Mouse (Mus musculus): Measurements from ENCODE around the gene Ccdc6. TPM values are rescaled to one million over a fixed set of nuclear protein-coding genes. Genes with fewer than 3 reads are reported as not detected.

Ccdc6 gene
- polyA plus RNA-seq, 1 experiment from 2014 or later: 30.1 TPM

GRCm38 (mm10) chr10:70085256-70085961, 11.5 kb upstream of the Ccdc6 start:
- Histone ChIP-seq H3K27ac (no peak overlapping the region), H3K27me3 (ENCODE audit: control insufficient read depth, insufficient read depth, low read length) (no peaks in the 10 kb centered on the region), H3K9ac (no peak overlapping the region), H3K4me2 (replicated peaks) (no peak overlapping the region), H3K4me1 (replicated peaks; ENCODE audit: control insufficient read depth, insufficient read depth, low read length) (no peaks in the 10 kb centered on the region), H3K36me3 (replicated peaks; ENCODE audit: control insufficient read depth, insufficient read depth) (no peaks in the 10 kb centered on the region), H3K9me3 (ENCODE audit: control insufficient read depth, low read length) (no peaks in the 10 kb centered on the region), H3K4me3 (replicated peaks; ENCODE audit: low read length) (no peak overlapping the region)
- WGBS: 85% methylated on average over 12 of the region's 12 CpGs
- ATAC-seq (ENCODE audit: low FRiP score) (no peak), DNase-seq (ENCODE audit: low spot score) (no peak)

DNA sequence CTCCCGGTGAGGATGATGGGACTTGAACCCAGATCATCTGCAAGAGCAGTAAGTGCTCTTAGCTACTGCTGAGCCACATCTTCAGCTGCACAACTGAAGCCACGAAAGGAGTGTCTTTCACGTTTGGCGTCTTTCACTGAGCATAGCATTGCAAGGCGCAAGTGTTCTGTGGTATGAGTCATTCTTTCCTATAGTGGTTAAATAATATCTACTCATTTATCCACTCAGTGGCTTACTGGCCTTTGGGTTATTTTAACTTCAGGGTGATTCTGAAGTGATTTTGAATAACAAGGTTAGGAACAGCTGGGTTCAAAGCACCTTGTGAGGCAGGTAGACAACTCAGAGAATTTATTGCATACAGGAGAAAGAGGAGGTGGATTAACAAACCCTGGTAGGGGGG, 8.1 kb upstream of the Ccdc6 start:
- no peak for ATAC-seq (ENCODE audit: low FRiP score)
- Histone ChIP-seq H3K4me2 (replicated peaks) (no peak overlapping the region), H3K9ac (no peak overlapping the region), H3K27ac (no peak overlapping the region), H3K27me3 (ENCODE audit: control insufficient read depth, insufficient read depth, low read length) (no peaks in the 10 kb centered on the region), H3K4me3 (replicated peaks; ENCODE audit: low read length) (no peak overlapping the region), H3K9me3 (ENCODE audit: control insufficient read depth, low read length) (no peaks in the 10 kb centered on the region), H3K4me1 (replicated peaks; ENCODE audit: control insufficient read depth, insufficient read depth, low read length) (no peaks in the 10 kb centered on the region), H3K36me3 (replicated peaks; ENCODE audit: control insufficient read depth, insufficient read depth) (no peaks in the 10 kb centered on the region)
- WGBS: 94% methylated on average over 5 of the region's 5 CpGs
- DNase-seq (ENCODE audit: low spot score): no peak

- no peak overlapping the region for H3K9ac ChIP-seq
- no peak for DNase-seq (ENCODE audit: low spot score)
- no peaks in the 10 kb centered on the region for H3K27me3 ChIP-seq (ENCODE audit: control insufficient read depth, insufficient read depth, low read length)
- no peaks in the 10 kb centered on the region for H3K36me3 ChIP-seq (replicated peaks; ENCODE audit: control insufficient read depth, insufficient read depth)
- no peaks in the 10 kb centered on the region for H3K9me3 ChIP-seq (ENCODE audit: control insufficient read depth, low read length)
- H3K27ac ChIP-seq: no peak overlapping the region
- WGBS: 83% methylated on average over 4 of the region's 4 CpGs
- ATAC-seq (ENCODE audit: low FRiP score): no peak
- H3K4me3 ChIP-seq (replicated peaks; ENCODE audit: low read length): no peak overlapping the region
- no peak overlapping the region for H3K4me2 ChIP-seq (replicated peaks)
- no peaks in the 10 kb centered on the region; the same call in 1 of the 2 replicates for H3K4me1 ChIP-seq (replicated peaks; ENCODE audit: control insufficient read depth, insufficient read depth, low read length)
These were observed 5.0 kb upstream of the Ccdc6 start for GRCm38 (mm10) chr10:70091876-70092462.

- Histone ChIP-seq H3K4me2 (replicated peaks) (no peak overlapping the region), H3K9ac (no peak overlapping the region), H3K36me3 (replicated peaks; ENCODE audit: control insufficient read depth, insufficient read depth) (no peaks in the 10 kb centered on the region), H3K4me3 (replicated peaks; ENCODE audit: low read length) (no peak overlapping the region), H3K9me3 (ENCODE audit: control insufficient read depth, low read length) (no peaks in the 10 kb centered on the region), H3K27ac (no peak overlapping the region), H3K27me3 (ENCODE audit: control insufficient read depth, insufficient read depth, low read length) (no peaks in the 10 kb centered on the region), H3K4me1 (replicated peaks; ENCODE audit: control insufficient read depth, insufficient read depth, low read length) (peaks cover 3% of the 10 kb centered on the region)
- WGBS: 78% methylated on average over 1 of the region's 1 CpGs
- no peak for DNase-seq (ENCODE audit: low spot score)
- no peak for ATAC-seq (ENCODE audit: low FRiP score)
These were observed 3.1 kb upstream of the Ccdc6 start for GRCm38 (mm10) chr10:70093782-70094181.

- 0% methylated on average over 14 of the region's 14 CpGs for WGBS
- no peaks in the 10 kb centered on the region for H3K27me3 ChIP-seq (ENCODE audit: control insufficient read depth, insufficient read depth, low read length)
- H3K9ac ChIP-seq: peak overlapping the region; percentile 59
- H3K36me3 ChIP-seq (replicated peaks; ENCODE audit: control insufficient read depth, insufficient read depth): no peaks in the 10 kb centered on the region
- peak overlapping the region; percentile 88 for H3K4me2 ChIP-seq (replicated peaks)
- ATAC-seq (ENCODE audit: low FRiP score) (no peak), DNase-seq (ENCODE audit: low spot score) (peak; percentile 42)
- H3K4me1 ChIP-seq (replicated peaks; ENCODE audit: control insufficient read depth, insufficient read depth, low read length): peaks cover 15% of the 10 kb centered on the region
- H3K27ac ChIP-seq: peak overlapping the region; percentile 3; the same call in 1 of the 2 replicates
- H3K9me3 ChIP-seq (ENCODE audit: control insufficient read depth, low read length): no peaks in the 10 kb centered on the region
- peak overlapping the region; percentile 39 for H3K4me3 ChIP-seq (replicated peaks; ENCODE audit: low read length)
These were observed 1.9 kb upstream of the Ccdc6 start for GRCm38 (mm10) chr10:70095031-70095470.

GRCm38 (mm10) chr10:70095506-70096270, 1.2 kb upstream of the Ccdc6 start:
- 18% methylated on average over 13 of the region's 13 CpGs for WGBS
- Histone ChIP-seq H3K27me3 (ENCODE audit: control insufficient read depth, insufficient read depth, low read length) (no peaks in the 10 kb centered on the region), H3K27ac (peak overlapping the region; percentile 3; the same call in 1 of the 2 replicates), H3K4me2 (replicated peaks) (peak overlapping the region; percentile 88), H3K36me3 (replicated peaks; ENCODE audit: control insufficient read depth, insufficient read depth) (no peaks in the 10 kb centered on the region), H3K4me3 (replicated peaks; ENCODE audit: low read length) (peak overlapping the region; percentile 72), H3K4me1 (replicated peaks; ENCODE audit: control insufficient read depth, insufficient read depth, low read length) (peaks cover 16% of the 10 kb centered on the region), H3K9me3 (ENCODE audit: control insufficient read depth, low read length) (no peaks in the 10 kb centered on the region), H3K9ac (no peak overlapping the region)
- ATAC-seq (ENCODE audit: low FRiP score): no peak
- no peak for DNase-seq (ENCODE audit: low spot score)

DNA sequence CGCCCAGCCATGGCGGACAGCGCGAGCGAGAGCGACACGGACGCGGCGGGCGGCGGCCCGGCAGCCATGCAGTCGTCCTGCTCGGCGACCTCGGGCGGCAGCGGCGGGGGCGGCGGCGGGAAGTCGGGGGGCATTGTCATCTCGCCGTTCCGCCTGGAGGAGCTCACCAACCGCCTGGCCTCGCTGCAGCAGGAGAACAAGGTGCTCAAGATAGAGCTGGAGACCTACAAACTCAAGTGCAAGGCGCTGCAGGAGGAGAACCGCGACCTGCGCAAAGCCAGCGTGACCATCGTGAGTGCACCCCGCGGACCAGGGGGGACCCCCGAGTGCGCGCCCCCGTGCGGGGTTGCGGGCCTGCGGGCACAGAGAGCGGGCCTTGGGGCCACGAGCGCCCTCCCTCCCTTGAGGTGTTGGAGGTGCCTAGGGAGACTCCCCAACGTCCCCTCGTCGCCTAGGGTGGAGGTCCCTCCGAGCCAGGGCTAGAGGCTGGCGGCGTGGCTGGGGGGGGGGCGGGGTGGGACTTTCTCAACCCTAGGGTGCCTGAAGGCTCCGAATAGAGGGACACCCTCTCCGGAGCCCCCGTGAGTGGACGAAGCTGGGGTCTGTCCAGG, 475 bp downstream of the Ccdc6 start:
- Histone ChIP-seq H3K4me1 (replicated peaks; ENCODE audit: control insufficient read depth, insufficient read depth, low read length) (peaks cover 16% of the 10 kb centered on the region), H3K36me3 (replicated peaks; ENCODE audit: control insufficient read depth, insufficient read depth) (no peaks in the 10 kb centered on the region), H3K27me3 (ENCODE audit: control insufficient read depth, insufficient read depth, low read length) (no peaks in the 10 kb centered on the region), H3K4me2 (replicated peaks) (peak overlapping the region; percentile 88), H3K9me3 (ENCODE audit: control insufficient read depth, low read length) (no peaks in the 10 kb centered on the region), H3K4me3 (replicated peaks; ENCODE audit: low read length) (peak overlapping the region; percentile 72), H3K9ac (peak overlapping the region; percentile 83), H3K27ac (peak overlapping the region; percentile 82)
- under 1% methylated on average over 50 of the region's 58 CpGs for WGBS
- ATAC-seq (ENCODE audit: low FRiP score): peak; percentile 32
- no peak for DNase-seq (ENCODE audit: low spot score)

GRCm38 (mm10) chr10:70097911-70098569, 1.1 kb downstream of the Ccdc6 start:
- Histone ChIP-seq H3K4me3 (replicated peaks; ENCODE audit: low read length) (peak overlapping the region; percentile 72), H3K36me3 (replicated peaks; ENCODE audit: control insufficient read depth, insufficient read depth) (0 out of 2 replicates have a peak, but pooled peaks cover under 1% of the 10 kb centered on the region), H3K4me2 (replicated peaks) (peak overlapping the region; percentile 88), H3K9ac (peak overlapping the region; percentile 83), H3K9me3 (ENCODE audit: control insufficient read depth, low read length) (no peaks in the 10 kb centered on the region), H3K4me1 (replicated peaks; ENCODE audit: control insufficient read depth, insufficient read depth, low read length) (peaks cover 16% of the 10 kb centered on the region), H3K27me3 (ENCODE audit: control insufficient read depth, insufficient read depth, low read length) (no peaks in the 10 kb centered on the region), H3K27ac (peak overlapping the region; percentile 82)
- peak; percentile 56 for DNase-seq (ENCODE audit: low spot score)
- peak; percentile 64 for ATAC-seq (ENCODE audit: low FRiP score)
- WGBS: under 1% methylated on average over 29 of the region's 29 CpGs

All from hindbrain, embryonic 14.5 days (tissue).